Mouse (Mus musculus): ENCODE data around the gene Dlgap3. TPM values are rescaled to one million over a fixed set of nuclear protein-coding genes. Genes with fewer than 3 reads are reported as not detected.

The Dlgap3 gene
- polyA plus RNA-seq, 1 experiment from 2014 or later: 11.7 TPM

- H3K36me3 ChIP-seq: peaks cover 20% of the 10 kb centered on the region
- ATAC-seq (ENCODE audit: low FRiP score, low read depth): peak; percentile 79; the same call in 1 of the 2 replicates
- no peaks in the 10 kb centered on the region for H3K9me3 ChIP-seq
- H3K27me3 ChIP-seq (replicated peaks): no peaks in the 10 kb centered on the region
- H3K4me3 ChIP-seq: no peak overlapping the region
- H3K27ac ChIP-seq: no peak overlapping the region
- peaks cover under 1% of the 10 kb centered on the region for H3K4me1 ChIP-seq
- H3K4me2 ChIP-seq (replicated peaks): no peak overlapping the region
- no peak overlapping the region for H3K9ac ChIP-seq
- WGBS: 2% methylated on average over 5 of the region's 5 CpGs
These were observed 80.8 kb downstream of the Dlgap3 start for GRCm38 (mm10) chr4:127249701-127250349.

DNA sequence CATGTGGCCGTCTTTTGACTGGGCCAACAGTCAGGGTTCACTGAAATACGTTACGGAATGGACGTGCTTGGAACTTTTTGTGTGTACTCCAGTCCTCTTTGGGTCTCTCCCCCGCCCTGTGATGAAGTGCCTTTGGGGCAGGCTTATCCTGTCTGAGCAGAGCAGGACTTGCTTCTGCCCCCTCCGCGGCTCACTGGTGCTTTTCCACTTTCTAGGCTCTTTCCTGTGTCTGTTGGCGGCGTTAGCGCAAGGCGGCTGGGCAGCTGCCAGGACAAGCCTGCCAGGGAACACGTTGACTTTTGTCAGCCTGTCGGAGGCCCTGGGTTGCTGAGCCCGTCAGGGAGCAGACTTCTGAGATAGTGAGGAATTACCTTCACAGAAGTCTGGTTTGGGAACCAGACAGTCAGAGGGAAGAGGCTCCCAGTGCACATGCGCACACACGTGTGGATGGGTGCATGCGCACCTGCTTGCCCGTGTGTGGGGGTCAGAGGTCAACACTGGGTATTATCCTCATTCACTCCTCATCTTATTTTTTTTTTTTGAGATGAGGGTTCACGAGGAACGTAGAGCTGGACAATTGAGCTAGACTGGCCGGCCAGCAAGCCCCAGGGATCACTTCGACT lies 83.1 kb downstream of the Dlgap3 start:
- no peak overlapping the region for H3K27ac ChIP-seq
- H3K4me3 ChIP-seq: no peak overlapping the region
- no peak for ATAC-seq (ENCODE audit: low FRiP score, low read depth)
- no peak overlapping the region for H3K9ac ChIP-seq
- H3K9me3 ChIP-seq: no peaks in the 10 kb centered on the region
- H3K27me3 ChIP-seq (replicated peaks): no peaks in the 10 kb centered on the region
- H3K4me1 ChIP-seq: no peaks in the 10 kb centered on the region
- H3K4me2 ChIP-seq (replicated peaks): no peak overlapping the region
- peaks cover 13% of the 10 kb centered on the region for H3K36me3 ChIP-seq
- WGBS: 65% methylated on average over 22 of the region's 22 CpGs

DNA sequence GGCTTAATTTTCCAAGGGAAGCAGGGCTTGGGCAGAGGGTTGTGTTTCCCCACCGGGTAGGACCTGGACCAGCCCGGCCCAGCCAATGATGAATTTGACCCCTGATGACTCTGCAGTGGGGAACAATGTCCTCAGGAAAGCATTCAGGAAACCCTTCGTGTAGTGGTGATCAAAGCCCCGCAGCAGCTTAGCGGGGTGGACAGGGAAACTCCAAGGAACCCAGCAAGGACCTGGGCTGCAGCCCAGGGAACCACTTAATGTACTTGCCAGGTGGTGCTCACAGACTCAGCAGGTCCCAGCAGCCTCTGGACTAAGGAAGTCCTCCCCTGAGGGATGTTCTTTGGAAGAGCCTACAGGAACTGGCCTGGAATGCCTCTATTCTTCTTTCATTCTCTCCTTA lies 87.7 kb downstream of the Dlgap3 start:
- no peaks in the 10 kb centered on the region for H3K9me3 ChIP-seq

GRCm38 (mm10) chr4:127258186-127258897 lies 89.3 kb downstream of the Dlgap3 start:
- Histone ChIP-seq H3K4me3 (no peak overlapping the region), H3K27ac (no peak overlapping the region), H3K4me2 (replicated peaks) (no peak overlapping the region), H3K27me3 (replicated peaks) (no peaks in the 10 kb centered on the region), H3K36me3 (no peaks in the 10 kb centered on the region), H3K9me3 (no peaks in the 10 kb centered on the region), H3K9ac (no peak overlapping the region), H3K4me1 (no peaks in the 10 kb centered on the region)
- WGBS: 65% methylated on average over 12 of the region's 12 CpGs
- ATAC-seq (ENCODE audit: low FRiP score, low read depth): no peak

More for the DNA sequence above, 87.7 kb downstream of the Dlgap3 start:
- no peaks in the 10 kb centered on the region for H3K36me3 ChIP-seq
- H3K9ac ChIP-seq: no peak overlapping the region
- ATAC-seq (ENCODE audit: low FRiP score, low read depth): no peak
- H3K4me1 ChIP-seq: no peaks in the 10 kb centered on the region
- no peak overlapping the region for H3K4me3 ChIP-seq
- H3K4me2 ChIP-seq (replicated peaks): no peak overlapping the region
- 55% methylated on average over 5 of the region's 5 CpGs for WGBS
- H3K27me3 ChIP-seq (replicated peaks): no peaks in the 10 kb centered on the region
- H3K27ac ChIP-seq: no peak overlapping the region

GRCm38 (mm10) chr4:127261601-127262000 lies 92.6 kb downstream of the Dlgap3 start:
- H3K4me1 ChIP-seq: no peaks in the 10 kb centered on the region
- H3K27me3 ChIP-seq (replicated peaks): no peaks in the 10 kb centered on the region
- no peak overlapping the region for H3K4me2 ChIP-seq (replicated peaks)
- no peaks in the 10 kb centered on the region for H3K36me3 ChIP-seq
- no peaks in the 10 kb centered on the region for H3K9me3 ChIP-seq
- ATAC-seq (ENCODE audit: low FRiP score, low read depth): no peak
- H3K9ac ChIP-seq: no peak overlapping the region
- H3K27ac ChIP-seq: no peak overlapping the region
- no peak overlapping the region for H3K4me3 ChIP-seq
- 93% methylated on average over 14 of the region's 14 CpGs for WGBS

GRCm38 (mm10) chr4:127263438-127264182 lies 94.6 kb downstream of the Dlgap3 start:
- Histone ChIP-seq H3K4me1 (no peaks in the 10 kb centered on the region), H3K27me3 (replicated peaks) (peaks cover 5% of the 10 kb centered on the region; the same call in 1 of the 2 replicates), H3K4me3 (no peak overlapping the region), H3K36me3 (no peaks in the 10 kb centered on the region), H3K27ac (no peak overlapping the region), H3K9me3 (no peaks in the 10 kb centered on the region), H3K9ac (no peak overlapping the region), H3K4me2 (replicated peaks) (no peak overlapping the region)
- 55% methylated on average over 19 of the region's 19 CpGs for WGBS
- ATAC-seq (ENCODE audit: low FRiP score, low read depth): no peak

- Histone ChIP-seq H3K4me3 (no peak overlapping the region), H3K9ac (no peak overlapping the region), H3K27me3 (replicated peaks) (peaks cover 5% of the 10 kb centered on the region; the same call in 1 of the 2 replicates), H3K27ac (no peak overlapping the region), H3K4me1 (no peaks in the 10 kb centered on the region), H3K9me3 (no peaks in the 10 kb centered on the region), H3K4me2 (replicated peaks) (no peak overlapping the region), H3K36me3 (no peaks in the 10 kb centered on the region)
- no peak for ATAC-seq (ENCODE audit: low FRiP score, low read depth)
- WGBS: 56% methylated on average over 5 of the region's 5 CpGs
These were observed 95.2 kb downstream of the Dlgap3 start for GRCm38 (mm10) chr4:127264183-127264554.

- H3K4me1 ChIP-seq: peaks cover 5% of the 10 kb centered on the region; the same call in 1 of the 2 replicates
- no peaks in the 10 kb centered on the region for H3K9me3 ChIP-seq
- H3K27ac ChIP-seq: no peak overlapping the region
- ATAC-seq (ENCODE audit: low FRiP score, low read depth): no peak
- H3K4me3 ChIP-seq: no peak overlapping the region
- H3K36me3 ChIP-seq: no peaks in the 10 kb centered on the region
- H3K9ac ChIP-seq: no peak overlapping the region
- H3K4me2 ChIP-seq (replicated peaks): no peak overlapping the region
- WGBS: 60% methylated on average over 9 of the region's 9 CpGs
- H3K27me3 ChIP-seq (replicated peaks): no peaks in the 10 kb centered on the region
These were observed 109.5 kb downstream of the Dlgap3 start for GRCm38 (mm10) chr4:127278451-127279001.

GRCm38 (mm10) chr4:127279241-127279640 lies 110.2 kb downstream of the Dlgap3 start:
- Histone ChIP-seq H3K9me3 (no peaks in the 10 kb centered on the region), H3K9ac (no peak overlapping the region), H3K36me3 (no peaks in the 10 kb centered on the region), H3K4me2 (replicated peaks) (no peak overlapping the region), H3K4me1 (peaks cover 5% of the 10 kb centered on the region; the same call in 1 of the 2 replicates), H3K4me3 (no peak overlapping the region), H3K27me3 (replicated peaks) (no peaks in the 10 kb centered on the region), H3K27ac (no peak overlapping the region)
- no peak for ATAC-seq (ENCODE audit: low FRiP score, low read depth)
- 76% methylated on average over 9 of the region's 9 CpGs for WGBS
